Mouse (Mus musculus) hindbrain, embryonic 15.5 days (tissue): ENCODE measurements at regions not wholly inside any gene's neighbourhood (a gene's known extent, or its start where the extent isn't known, plus 50 kb on each side); places are given as distances from the start of the nearest gene placed in this dataset.

Experiments
- ATAC-seq: fragments of 200-750 bp; cut with Nextera tagmentation; 2 replicates; pipeline ENCODE4 v1.8.0; 2017; ENCODE audit warnings: low read depth, moderate number of reproducible peaks, moderate TSS enrichment; ENCODE audit not compliant: low FRiP score
- H3K27ac ChIP-seq: fragments of 300-500 bp; sonication (generic); replicated peaks from 2 replicates; pipeline ENCODE4 v1.5.1; 2015; ENCODE audit warnings: mild to moderate bottlenecking, inconsistent platforms
- H3K27me3 ChIP-seq: fragments of 300-500 bp; sonication (generic); 2 replicates; pipeline ENCODE4 v1.6.1; 2015; ENCODE audit warnings: control low read depth, inconsistent platforms
- H3K36me3 ChIP-seq: fragments of 300-500 bp; sonication (generic); 2 replicates; pipeline ENCODE4 v1.6.1; 2015; ENCODE audit warnings: control low read depth, inconsistent platforms
- H3K4me1 ChIP-seq: fragments of 300-500 bp; sonication (generic); replicated peaks from 2 replicates; pipeline ENCODE4 v1.6.1; 2015; ENCODE audit warnings: control low read depth, inconsistent platforms
- H3K4me2 ChIP-seq: fragments of 300-500 bp; sonication (generic); 2 replicates; pipeline ENCODE4 v1.6.1; 2015; ENCODE audit warnings: moderate library complexity, mild to moderate bottlenecking, inconsistent platforms
- H3K4me3 ChIP-seq: fragments of 300-500 bp; sonication (generic); 2 replicates; pipeline ENCODE4 v1.5.1; 2015; ENCODE audit warnings: mild to moderate bottlenecking, inconsistent platforms
- H3K9ac ChIP-seq: fragments of 300-500 bp; sonication (generic); 2 replicates; pipeline ENCODE4 v1.6.1; 2015; ENCODE audit warnings: inconsistent platforms
- H3K9me3 ChIP-seq: fragments of 300-500 bp; sonication (generic); 2 replicates; pipeline ENCODE4 v1.6.1; 2016; ENCODE audit warnings: control low read depth, inconsistent platforms
- WGBS: fragments of 180-500 bp; shearing (Covaris S2); methylation state at CpG from one replicate; pipeline ENCODE4 v1.1.7; 2015; 5-methylcytosine and 5-hydroxymethylcytosine counted together

GRCm38 (mm10) chr15:67422277-67422953 is 921.7 kb upstream of the Lrrc6 start:
- Histone ChIP-seq H3K4me3 (no peak overlapping the region), H3K27ac (no peak overlapping the region), H3K4me2 (no peak overlapping the region)

GRCm38 (mm10) chr15:67420776-67421175 is 920.1 kb upstream of the Lrrc6 start:
- H3K36me3 ChIP-seq: no peaks in the 10 kb centered on the region
- no peaks in the 10 kb centered on the region for H3K9me3 ChIP-seq
- no peak for ATAC-seq
- no peak overlapping the region for H3K4me3 ChIP-seq
- H3K4me1 ChIP-seq: no peaks in the 10 kb centered on the region
- H3K4me2 ChIP-seq: no peak overlapping the region
- no peak overlapping the region for H3K27ac ChIP-seq
- WGBS: 59% methylated on average over 6 of the region's 6 CpGs
- H3K9ac ChIP-seq: no peak overlapping the region
- no peaks in the 10 kb centered on the region for H3K27me3 ChIP-seq

More at GRCm38 (mm10) chr15:67422277-67422953, 921.7 kb upstream of the Lrrc6 start:
- WGBS: 74% methylated on average over 8 of the region's 8 CpGs
- no peak overlapping the region for H3K9ac ChIP-seq
- H3K27me3 ChIP-seq: no peaks in the 10 kb centered on the region
- no peak for ATAC-seq
- H3K36me3 ChIP-seq: no peaks in the 10 kb centered on the region
- no peaks in the 10 kb centered on the region for H3K9me3 ChIP-seq
- no peaks in the 10 kb centered on the region for H3K4me1 ChIP-seq

- no peak for ATAC-seq
- 100% methylated on average over 1 of the region's 1 CpGs for WGBS
- H3K27ac ChIP-seq: no peak overlapping the region
Measured at GRCm38 (mm10) chr15:67419733-67420132, 919.0 kb upstream of the Lrrc6 start.

GRCm38 (mm10) chr15:67417742-67418163 is 917.0 kb upstream of the Lrrc6 start:
- no peak overlapping the region for H3K4me2 ChIP-seq
- no peaks in the 10 kb centered on the region for H3K9me3 ChIP-seq
- H3K27me3 ChIP-seq: no peaks in the 10 kb centered on the region
- H3K4me3 ChIP-seq: no peak overlapping the region
- WGBS: 82% methylated on average over 2 of the region's 2 CpGs
- H3K36me3 ChIP-seq: no peaks in the 10 kb centered on the region
- H3K9ac ChIP-seq: no peak overlapping the region
- no peak for ATAC-seq
- H3K27ac ChIP-seq: no peak overlapping the region
- no peaks in the 10 kb centered on the region for H3K4me1 ChIP-seq

More at GRCm38 (mm10) chr15:67419733-67420132, 919.0 kb upstream of the Lrrc6 start:
- no peak overlapping the region for H3K4me3 ChIP-seq
- H3K9me3 ChIP-seq: no peaks in the 10 kb centered on the region
- H3K27me3 ChIP-seq: no peaks in the 10 kb centered on the region
- H3K4me2 ChIP-seq: no peak overlapping the region
- H3K4me1 ChIP-seq: no peaks in the 10 kb centered on the region
- H3K36me3 ChIP-seq: no peaks in the 10 kb centered on the region
- H3K9ac ChIP-seq: no peak overlapping the region

- H3K4me3 ChIP-seq: no peak overlapping the region
- 85% methylated on average over 2 of the region's 2 CpGs for WGBS
- no peak overlapping the region for H3K9ac ChIP-seq
- H3K4me2 ChIP-seq: no peak overlapping the region
- ATAC-seq: no peak
- H3K4me1 ChIP-seq: no peaks in the 10 kb centered on the region
- H3K27me3 ChIP-seq: no peaks in the 10 kb centered on the region
- no peak overlapping the region for H3K27ac ChIP-seq
- H3K36me3 ChIP-seq: no peaks in the 10 kb centered on the region
- no peaks in the 10 kb centered on the region for H3K9me3 ChIP-seq
Measured at GRCm38 (mm10) chr15:67415840-67416239, 915.1 kb upstream of the Lrrc6 start.

GRCm38 (mm10) chr15:67414371-67414930 is 913.7 kb upstream of the Lrrc6 start:
- H3K4me2 ChIP-seq: no peak overlapping the region
- no peak for ATAC-seq
- H3K36me3 ChIP-seq: no peaks in the 10 kb centered on the region
- no peak overlapping the region for H3K4me3 ChIP-seq
- no peaks in the 10 kb centered on the region for H3K9me3 ChIP-seq
- H3K27ac ChIP-seq: no peak overlapping the region
- 79% methylated on average over 3 of the region's 3 CpGs for WGBS
- no peaks in the 10 kb centered on the region for H3K4me1 ChIP-seq
- no peaks in the 10 kb centered on the region for H3K27me3 ChIP-seq
- H3K9ac ChIP-seq: no peak overlapping the region

GRCm38 (mm10) chr15:67413581-67413980 is 912.9 kb upstream of the Lrrc6 start:
- Histone ChIP-seq H3K4me2 (no peak overlapping the region), H3K9ac (no peak overlapping the region), H3K4me1 (no peaks in the 10 kb centered on the region), H3K4me3 (no peak overlapping the region), H3K27me3 (no peaks in the 10 kb centered on the region), H3K36me3 (no peaks in the 10 kb centered on the region), H3K9me3 (no peaks in the 10 kb centered on the region), H3K27ac (no peak overlapping the region)
- 96% methylated on average over 3 of the region's 3 CpGs for WGBS
- no peak for ATAC-seq

GRCm38 (mm10) chr15:67412394-67412793 is 911.7 kb upstream of the Lrrc6 start:
- Histone ChIP-seq H3K4me1 (no peaks in the 10 kb centered on the region), H3K27ac (no peak overlapping the region), H3K4me2 (no peak overlapping the region), H3K36me3 (no peaks in the 10 kb centered on the region), H3K4me3 (no peak overlapping the region), H3K9ac (no peak overlapping the region), H3K9me3 (no peaks in the 10 kb centered on the region), H3K27me3 (no peaks in the 10 kb centered on the region)
- 93% methylated on average over 1 of the region's 1 CpGs for WGBS
- ATAC-seq: no peak

GRCm38 (mm10) chr15:67411657-67412056 is 910.9 kb upstream of the Lrrc6 start:
- Histone ChIP-seq H3K27ac (no peak overlapping the region), H3K27me3 (no peaks in the 10 kb centered on the region), H3K9me3 (no peaks in the 10 kb centered on the region), H3K4me1 (no peaks in the 10 kb centered on the region), H3K36me3 (no peaks in the 10 kb centered on the region), H3K4me2 (no peak overlapping the region), H3K9ac (no peak overlapping the region), H3K4me3 (no peak overlapping the region)
- 87% methylated on average over 2 of the region's 2 CpGs for WGBS
- no peak for ATAC-seq

- no peaks in the 10 kb centered on the region for H3K9me3 ChIP-seq
- no peak overlapping the region for H3K4me2 ChIP-seq
- H3K4me3 ChIP-seq: no peak overlapping the region
- H3K27ac ChIP-seq: no peak overlapping the region
- 81% methylated on average over 1 of the region's 1 CpGs for WGBS
- no peaks in the 10 kb centered on the region for H3K4me1 ChIP-seq
- no peak overlapping the region for H3K9ac ChIP-seq
- H3K27me3 ChIP-seq: no peaks in the 10 kb centered on the region
- no peaks in the 10 kb centered on the region for H3K36me3 ChIP-seq
- ATAC-seq: no peak
Measured at GRCm38 (mm10) chr15:67410012-67410411, 909.3 kb upstream of the Lrrc6 start.

GRCm38 (mm10) chr15:67408871-67409559 is 908.3 kb upstream of the Lrrc6 start:
- no peak overlapping the region for H3K27ac ChIP-seq
- ATAC-seq: no peak
- H3K27me3 ChIP-seq: no peaks in the 10 kb centered on the region
- H3K4me2 ChIP-seq: no peak overlapping the region
- H3K4me1 ChIP-seq: no peaks in the 10 kb centered on the region
- H3K9ac ChIP-seq: no peak overlapping the region
- no peaks in the 10 kb centered on the region for H3K36me3 ChIP-seq
- H3K4me3 ChIP-seq: no peak overlapping the region
- no peaks in the 10 kb centered on the region for H3K9me3 ChIP-seq
- WGBS: 72% methylated on average over 9 of the region's 9 CpGs

GRCm38 (mm10) chr15:67407244-67407643 is 906.5 kb upstream of the Lrrc6 start:
- Histone ChIP-seq H3K4me3 (no peak overlapping the region), H3K4me2 (no peak overlapping the region), H3K36me3 (no peaks in the 10 kb centered on the region), H3K27ac (no peak overlapping the region), H3K9ac (no peak overlapping the region), H3K4me1 (no peaks in the 10 kb centered on the region), H3K9me3 (no peaks in the 10 kb centered on the region), H3K27me3 (no peaks in the 10 kb centered on the region)
- no peak for ATAC-seq
- WGBS: 85% methylated on average over 2 of the region's 2 CpGs
